Mouse (Mus musculus) hindbrain, embryonic 14.5 days (tissue): ENCODE results near the gene Cbs. TPM values are rescaled to one million over a fixed set of nuclear protein-coding genes. Genes with fewer than 3 reads are reported as not detected.
"Not testable (repeated sequence)": the region's sequence is repeated elsewhere in the genome, so short reads cannot be mapped to it uniquely, and the experiment has no call there.

Experiments
- ATAC-seq: fragments of 200-750 bp; cut with Nextera tagmentation; 2 replicates; pipeline ENCODE4 v1.8.0; 2017; ENCODE audit warnings: moderate number of reproducible peaks, mild to moderate bottlenecking, moderate TSS enrichment, moderate library complexity; ENCODE audit not compliant: low FRiP score
- DNase-seq: peaks from one replicate; pipeline ENCODE4 v3.0.0-alpha.2; 2015; ENCODE audit warnings: low spot score
- H3K27ac ChIP-seq: fragments of 300-500 bp; sonication (generic); 2 replicates; pipeline ENCODE4 v1.5.1; 2014; ENCODE audit warnings: mild to moderate bottlenecking, moderate library complexity
- H3K27me3 ChIP-seq: fragments of 300-500 bp; sonication (generic); 2 replicates; pipeline ENCODE4 v1.6.1; 2014; ENCODE audit warnings: mild to moderate bottlenecking, low read length, mixed read lengths; ENCODE audit not compliant: control insufficient read depth, insufficient read depth
- H3K36me3 ChIP-seq: fragments of 300-500 bp; sonication (generic); replicated peaks from 2 replicates; pipeline ENCODE4 v1.6.1; 2014; ENCODE audit not compliant: control insufficient read depth, insufficient read depth
- H3K4me1 ChIP-seq: fragments of 300-500 bp; sonication (generic); replicated peaks from 2 replicates; pipeline ENCODE4 v1.6.1; 2014; ENCODE audit warnings: antibody characterized with exemption, low read length, mixed read lengths; ENCODE audit not compliant: control insufficient read depth, insufficient read depth
- H3K4me2 ChIP-seq: fragments of 300-500 bp; sonication (generic); replicated peaks from 2 replicates; pipeline ENCODE4 v1.6.1; 2014; ENCODE audit warnings: mild to moderate bottlenecking, moderate library complexity
- H3K4me3 ChIP-seq: fragments of 300-500 bp; sonication (generic); replicated peaks from 2 replicates; pipeline ENCODE4 v1.5.1; 2014; ENCODE audit warnings: mild to moderate bottlenecking, low read length
- H3K9ac ChIP-seq: fragments of 300-500 bp; sonication (generic); 2 replicates; pipeline ENCODE4 v1.6.1; 2014
- H3K9me3 ChIP-seq: fragments of 300-500 bp; sonication (generic); 2 replicates; pipeline ENCODE4 v1.6.1; 2016; ENCODE audit warnings: low read length; ENCODE audit not compliant: control insufficient read depth
- WGBS: fragments of 180-500 bp; shearing (Covaris S2); extraction: QIAGEN DNeasy Blood & Tissue Kit; methylation state at CpG from one replicate; pipeline ENCODE4 v1.1.7; 2014; 5-methylcytosine and 5-hydroxymethylcytosine counted together
- polyA plus RNA-seq: library from polyadenylated mRNA; unstranded; fragments of >200 nt; fragmentation: Nextera tagmentation; extraction: Ambion mirVana; gene quantifications from 2 replicates; pipeline ENCODE4 v1.2.1, GENCODE M21; 2014

The Cbs gene
- polyA plus RNA-seq, 1 experiment from 2014 or later, result 6.7 TPM

DNA sequence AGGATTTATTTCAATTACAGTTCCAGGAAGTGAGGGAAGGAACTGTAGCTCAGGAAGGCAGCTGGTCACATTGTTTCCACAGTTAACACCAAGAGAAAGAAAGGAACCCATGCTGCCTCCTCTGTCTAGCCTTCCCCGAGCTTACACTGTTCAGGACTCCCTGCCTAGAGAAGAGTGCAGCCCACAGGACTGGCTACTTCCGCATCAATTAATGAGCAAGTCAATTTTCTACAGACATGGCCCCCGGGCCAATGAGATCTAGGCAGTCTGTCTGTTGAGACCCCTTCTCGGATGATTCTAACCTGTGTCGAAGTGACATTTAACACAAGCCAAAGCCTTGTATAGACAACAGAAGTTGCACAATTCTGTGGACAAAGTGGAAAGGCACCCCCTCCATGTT, 2.1 kb downstream of the Cbs start:
- peaks cover 21% of the 10 kb centered on the region for H3K4me1 ChIP-seq
- no peak for DNase-seq
- no peaks in the 10 kb centered on the region for H3K9me3 ChIP-seq
- WGBS, result 72% methylated on average over 5 of the region's 5 CpGs
- H3K27me3 ChIP-seq, result peaks cover 17% of the 10 kb centered on the region
- ATAC-seq, result no peak
- H3K4me3 ChIP-seq, result no peak overlapping the region
- H3K36me3 ChIP-seq, result no peaks in the 10 kb centered on the region
- H3K4me2 ChIP-seq, result no peak overlapping the region
- H3K9ac ChIP-seq, result no peak overlapping the region
- no peak overlapping the region for H3K27ac ChIP-seq

DNA sequence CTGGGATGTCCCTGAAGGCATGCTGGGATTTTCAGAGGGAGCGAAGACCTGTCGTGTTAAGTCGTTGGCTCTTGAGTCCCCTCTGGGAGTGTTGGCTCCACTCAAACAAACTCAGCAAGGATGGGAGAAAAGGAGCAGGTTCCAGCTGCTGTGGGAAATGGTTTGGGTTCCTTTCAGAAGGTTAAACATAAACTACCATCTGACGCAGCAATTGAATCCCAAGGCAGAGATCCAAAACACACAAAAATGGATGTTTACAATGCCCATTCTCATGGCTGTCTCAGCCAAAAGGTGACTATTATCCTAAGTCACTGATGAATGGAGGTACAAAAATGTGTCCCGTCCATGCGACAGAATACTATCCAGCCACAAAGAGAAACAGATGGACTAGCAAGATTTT, 4.0 kb downstream of the Cbs start:
- Histone ChIP-seq H3K27me3 (peaks cover 17% of the 10 kb centered on the region), H3K9me3 (no peaks in the 10 kb centered on the region), H3K27ac (no peak overlapping the region), H3K4me3 (no peak overlapping the region), H3K36me3 (no peaks in the 10 kb centered on the region), H3K9ac (no peak overlapping the region), H3K4me2 (no peak overlapping the region), H3K4me1 (peaks cover 20% of the 10 kb centered on the region)
- WGBS, result 54% methylated on average over 6 of the region's 6 CpGs
- DNase-seq (no peak), ATAC-seq (no peak)

DNA sequence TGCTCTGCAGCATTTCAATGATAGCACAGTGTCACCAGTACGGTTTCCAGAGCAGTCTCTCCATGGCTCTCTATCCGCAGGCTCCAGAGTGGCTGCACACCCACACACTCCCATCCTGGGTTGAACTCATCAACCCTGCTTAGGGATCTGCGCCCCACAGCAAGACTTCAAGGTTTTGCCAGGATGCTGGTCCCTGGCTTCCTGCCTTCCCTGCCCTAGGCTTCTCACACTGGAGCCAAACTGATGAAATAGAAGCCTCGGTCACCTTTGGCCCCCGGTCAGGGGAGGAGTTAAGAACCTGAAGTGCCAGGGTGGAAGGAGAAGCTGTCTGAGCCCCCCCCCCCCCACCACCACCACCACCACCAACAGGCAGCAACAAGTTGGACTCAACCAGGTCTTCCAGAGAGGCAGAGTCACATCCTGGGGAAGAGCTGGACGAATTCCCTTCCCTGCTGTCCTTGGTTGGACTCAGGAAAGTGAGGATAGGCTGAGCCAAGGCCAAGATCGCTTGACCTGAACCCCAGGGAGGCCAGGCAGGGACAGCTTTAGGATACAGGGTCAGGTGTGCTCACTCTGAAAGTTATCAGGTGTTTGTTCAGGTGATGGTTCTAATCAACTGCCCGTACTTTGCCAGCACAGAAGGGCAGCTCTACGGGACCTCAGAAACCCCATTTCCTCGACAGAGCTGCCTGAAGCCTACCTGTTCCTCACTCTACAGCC, 5.8 kb downstream of the Cbs start:
- Histone ChIP-seq H3K4me1 (peaks cover 3% of the 10 kb centered on the region), H3K27ac (no peak overlapping the region), H3K9ac (no peak overlapping the region), H3K27me3 (peaks cover 15% of the 10 kb centered on the region), H3K4me2 (no peak overlapping the region), H3K36me3 (no peaks in the 10 kb centered on the region), H3K9me3 (no peaks in the 10 kb centered on the region), H3K4me3 (no peak overlapping the region)
- 85% methylated on average over 10 of the region's 10 CpGs for WGBS
- DNase-seq, result no peak
- ATAC-seq, result no peak

DNA sequence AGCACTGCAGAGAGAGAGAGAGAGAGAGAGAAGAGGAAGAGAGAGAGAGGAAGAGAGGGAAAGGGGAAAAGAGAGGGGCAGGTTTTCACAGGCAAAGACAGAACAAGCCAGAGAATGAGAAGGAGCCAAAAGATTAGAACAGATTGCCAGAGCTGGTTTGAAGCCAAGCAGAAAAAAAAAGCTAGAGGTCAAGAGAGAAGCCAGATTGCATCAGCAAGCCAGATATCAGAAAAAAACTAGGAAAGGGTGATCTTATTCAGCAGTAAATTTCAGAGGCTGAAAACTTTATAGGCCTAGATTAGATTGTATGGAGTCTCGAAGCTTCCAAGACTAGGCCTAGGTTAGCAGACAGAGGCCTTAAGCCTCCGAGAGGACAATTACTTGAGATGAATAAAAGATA, 9.1 kb downstream of the Cbs start:
- Histone ChIP-seq H3K9ac (no peak overlapping the region), H3K27me3 (no peaks in the 10 kb centered on the region), H3K9me3 (no peaks in the 10 kb centered on the region), H3K27ac (no peak overlapping the region), H3K4me1 (no peaks in the 10 kb centered on the region), H3K4me2 (no peak overlapping the region), H3K36me3 (no peaks in the 10 kb centered on the region), H3K4me3 (no peak overlapping the region)
- no peak for DNase-seq
- ATAC-seq, result no peak
- 98% methylated on average over 2 of the region's 2 CpGs for WGBS

DNA sequence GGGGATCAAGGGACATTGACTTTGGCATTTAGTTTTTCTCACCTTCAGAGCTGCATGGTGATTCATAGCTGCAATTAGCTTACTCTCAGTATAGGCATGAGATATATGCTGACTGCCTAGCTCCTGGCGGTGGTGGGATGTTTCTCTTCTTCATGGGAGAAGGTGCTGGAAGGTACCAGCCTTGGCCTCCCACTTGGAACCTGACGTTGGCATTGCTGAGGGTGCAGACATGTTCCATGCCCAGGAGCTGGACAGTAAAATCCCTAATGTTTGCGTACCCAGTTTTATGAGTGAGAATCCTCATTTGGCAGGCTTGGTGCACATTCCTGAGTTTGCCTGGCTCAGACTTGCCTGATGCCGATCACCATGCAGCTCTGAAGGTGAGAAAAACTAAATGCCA, 13.9 kb downstream of the Cbs start:
- Histone ChIP-seq H3K4me1 (no peaks in the 10 kb centered on the region), H3K4me2 (no peak overlapping the region), H3K9ac (no peak overlapping the region), H3K36me3 (no peaks in the 10 kb centered on the region), H3K27ac (no peak overlapping the region), H3K9me3 (no peaks in the 10 kb centered on the region), H3K27me3 (no peaks in the 10 kb centered on the region), H3K4me3 (no peak overlapping the region)
- no peak for ATAC-seq
- WGBS, result 98% methylated on average over 4 of the region's 4 CpGs
- DNase-seq, result no peak

DNA sequence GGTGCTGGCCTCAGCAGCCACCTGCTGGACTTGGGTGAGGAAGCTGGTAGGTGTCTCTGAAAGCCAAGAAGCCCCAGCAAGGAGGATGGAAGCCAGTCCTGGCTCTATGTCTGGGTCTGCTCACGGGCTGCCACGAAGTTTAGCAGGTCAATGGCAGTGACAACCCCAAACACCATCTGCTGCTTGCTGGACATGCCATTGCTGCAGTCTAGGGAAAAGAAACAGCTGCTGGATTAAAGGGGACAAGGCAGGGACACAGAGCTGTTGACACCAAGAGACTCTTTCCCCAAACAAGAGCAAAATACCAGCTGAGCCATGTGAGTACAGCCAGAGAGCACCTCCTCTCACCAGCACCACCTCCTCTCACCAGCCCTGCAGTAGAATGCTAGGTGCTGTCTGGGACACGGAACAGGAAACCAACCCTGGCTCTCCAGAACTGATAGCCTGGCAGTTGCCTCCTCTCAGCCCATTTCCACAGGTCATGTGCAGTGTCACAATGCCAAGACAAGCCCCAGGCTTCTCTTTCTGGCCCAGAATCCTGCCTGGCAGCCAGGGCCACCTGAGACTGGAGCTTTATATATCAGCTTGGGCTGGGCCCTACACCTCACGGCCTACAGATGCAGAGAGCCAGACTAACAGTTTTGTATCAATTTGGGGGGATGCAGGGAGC, 23.8 kb downstream of the Cbs start:
- ATAC-seq (no peak), DNase-seq (no peak)
- 73% methylated on average over 4 of the region's 4 CpGs for WGBS
- H3K9me3 ChIP-seq, result no peaks in the 10 kb centered on the region
- no peak overlapping the region for H3K4me3 ChIP-seq
- no peak overlapping the region for H3K4me2 ChIP-seq
- no peak overlapping the region for H3K9ac ChIP-seq
- no peaks in the 10 kb centered on the region for H3K27me3 ChIP-seq
- no peak overlapping the region for H3K27ac ChIP-seq
- no peaks in the 10 kb centered on the region for H3K36me3 ChIP-seq
- no peaks in the 10 kb centered on the region for H3K4me1 ChIP-seq

DNA sequence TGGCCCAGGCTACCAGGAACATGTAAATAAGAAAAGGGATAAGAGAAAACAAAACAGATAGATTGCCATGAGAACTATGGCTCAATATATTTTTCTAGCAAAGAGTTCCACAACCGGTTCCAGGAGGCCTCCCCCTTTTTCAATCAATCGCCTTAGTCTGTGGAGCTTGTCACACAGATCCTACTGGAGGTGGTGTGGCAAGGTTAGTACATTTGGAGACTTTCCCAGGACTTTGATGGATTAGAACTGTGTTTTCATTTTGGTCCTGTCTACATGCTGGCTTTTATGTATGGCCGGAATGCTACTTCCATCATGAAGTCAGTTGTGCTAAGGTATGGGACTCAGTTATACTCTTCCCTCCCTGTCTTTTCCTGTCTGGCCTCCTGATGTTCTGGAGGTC, 27.1 kb downstream of the Cbs start:
- no peaks in the 10 kb centered on the region for H3K4me1 ChIP-seq
- no peak overlapping the region for H3K4me3 ChIP-seq
- WGBS, result 99% methylated on average over 3 of the region's 3 CpGs
- DNase-seq, result no peak
- H3K9ac ChIP-seq, result no peak overlapping the region
- no peak overlapping the region for H3K4me2 ChIP-seq
- ATAC-seq, result no peak
- peaks cover 24% of the 10 kb centered on the region for H3K36me3 ChIP-seq
- no peaks in the 10 kb centered on the region for H3K27me3 ChIP-seq
- no peaks in the 10 kb centered on the region for H3K9me3 ChIP-seq
- no peak overlapping the region for H3K27ac ChIP-seq

DNA sequence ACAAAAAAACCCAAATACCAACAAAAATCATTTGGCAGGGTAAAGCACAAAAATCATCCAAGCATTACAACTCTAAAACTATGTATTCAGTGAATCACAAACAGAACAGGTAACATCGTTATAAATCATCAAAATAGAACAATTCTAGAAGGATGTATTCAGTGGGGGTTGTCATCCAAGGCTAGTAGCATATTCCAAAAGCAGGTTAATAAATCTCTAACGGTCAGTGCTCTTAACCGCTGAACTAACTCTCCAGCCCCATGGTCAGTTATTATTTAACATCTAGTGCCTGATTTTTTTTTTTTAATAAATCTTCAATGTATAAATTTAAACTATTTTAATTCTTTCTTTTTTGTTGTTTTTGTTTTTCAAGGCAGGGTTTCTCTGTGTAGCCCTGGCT, 27.9 kb downstream of the Cbs start:
- H3K9ac ChIP-seq, ATAC-seq, H3K4me2 ChIP-seq, H3K9me3 ChIP-seq, H3K4me1 ChIP-seq, DNase-seq, H3K27me3 ChIP-seq, H3K4me3 ChIP-seq, H3K27ac ChIP-seq: not testable (repeated sequence)
- 96% methylated on average over 3 of the region's 3 CpGs for WGBS
- peaks cover 32% of the 10 kb centered on the region for H3K36me3 ChIP-seq

DNA sequence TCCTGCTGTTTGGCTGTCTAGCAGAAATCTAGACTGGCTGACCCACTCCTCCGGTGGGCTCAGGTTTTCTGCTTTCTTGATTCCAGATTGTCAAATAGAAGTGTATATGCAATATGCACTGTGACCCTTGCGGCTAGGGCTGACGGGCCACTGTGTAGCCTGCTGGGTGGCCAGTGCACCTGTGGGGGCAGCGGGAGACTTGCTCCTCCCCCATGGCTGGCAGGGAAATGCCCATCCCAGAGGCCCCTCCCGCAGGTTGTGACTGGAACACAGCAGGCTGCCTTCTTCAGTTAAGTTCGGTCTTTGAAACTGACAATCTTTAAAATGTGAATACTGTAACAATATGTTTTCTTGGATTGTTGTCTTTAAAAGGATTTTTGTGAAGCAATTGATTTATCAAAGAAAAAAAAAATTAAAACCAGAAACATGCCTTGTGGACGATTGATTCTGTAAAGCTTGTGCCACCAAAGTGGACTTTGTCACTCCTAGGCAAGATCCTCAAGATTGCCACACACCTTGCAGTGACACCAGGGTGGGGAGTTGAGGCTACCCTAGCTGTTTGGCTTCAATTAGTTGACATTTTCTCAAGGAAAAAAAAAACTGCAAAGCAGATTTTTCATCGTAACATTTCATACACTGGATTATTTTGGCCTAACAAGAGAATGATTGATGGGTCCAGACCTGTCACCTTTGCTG, 29.6 kb downstream of the Cbs start:
- Histone ChIP-seq H3K27ac (no peak overlapping the region), H3K9me3 (no peaks in the 10 kb centered on the region), H3K27me3 (no peaks in the 10 kb centered on the region), H3K36me3 (peaks cover 49% of the 10 kb centered on the region), H3K4me2 (no peak overlapping the region), H3K4me3 (no peak overlapping the region), H3K9ac (no peak overlapping the region), H3K4me1 (no peaks in the 10 kb centered on the region)
- WGBS, result 79% methylated on average over 8 of the region's 8 CpGs
- DNase-seq, result no peak
- no peak for ATAC-seq
